In the genomic region with DNA sequence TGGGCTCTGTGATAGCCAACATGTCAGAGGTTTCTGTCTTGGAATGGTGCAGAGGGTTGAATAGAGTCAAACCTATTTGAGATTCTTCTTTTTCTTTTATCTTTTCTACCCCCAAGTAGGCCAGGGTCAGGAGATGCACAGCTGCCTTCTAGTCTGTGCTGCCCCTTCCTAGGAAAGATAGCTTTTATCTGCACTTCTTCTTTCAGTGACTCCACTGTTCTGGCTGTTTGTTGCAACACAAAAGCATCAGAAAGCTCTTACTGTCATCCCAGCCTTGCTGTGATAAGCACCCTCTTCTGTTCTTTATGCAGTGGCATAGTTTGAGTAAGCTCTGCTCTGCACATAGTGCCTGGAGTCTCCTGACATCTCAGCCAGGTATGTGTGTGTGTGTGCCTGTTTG, we compare ENCODE assay signal across 14 mouse cellular contexts.
"Had no signal": no experiment of that assay in that cellular context is flagged by ENCODE, and none has a peak within 500 bp of the region (broad histone marks: within the 10 kb centered on the region; RNA-seq: fewer than 3 reads in every experiment).

No protein-coding gene starts in this region.

- DNase-seq: lung, adult 18-20 months; lung, embryonic 14.5 days; lung, postnatal 10 days; lung, postnatal 4 days; right cerebral cortex, postnatal 25 days; right cerebral cortex, postnatal 4 days; spleen, adult 18-20 months; thymus, adult 18-20 months; thymus, postnatal 25 days; thymus, postnatal 4 days had no signal

- H3K4me3 ChIP-seq: midbrain, embryonic 13.5 days; neural tube, embryonic 12.5 days had no signal

- H3K36me3 ChIP-seq: midbrain, embryonic 13.5 days; neural tube, embryonic 12.5 days had no signal

- H3K9me3 ChIP-seq: midbrain, embryonic 13.5 days; neural tube, embryonic 12.5 days had no signal

- H3K9ac ChIP-seq: liver, embryonic 14.5 days; lung, embryonic 14.5 days; midbrain, embryonic 13.5 days; neural tube, embryonic 12.5 days had no signal

- H3K27me3 ChIP-seq: midbrain, embryonic 13.5 days; neural tube, embryonic 12.5 days had no signal

- H3K4me2 ChIP-seq: lung, embryonic 14.5 days; midbrain, embryonic 11.5 days; midbrain, embryonic 13.5 days; neural tube, embryonic 12.5 days had no signal

- H3K27ac ChIP-seq: liver, embryonic 14.5 days; midbrain, embryonic 13.5 days; neural tube, embryonic 12.5 days had no signal

- H3K4me1 ChIP-seq: midbrain, embryonic 13.5 days; neural tube, embryonic 12.5 days had no signal
